Mouse (Mus musculus): ENCODE results near the gene Nudt17.
"Not testable (repeated sequence)": the region's sequence is repeated elsewhere in the genome, so short reads cannot be mapped to it uniquely, and the experiment has no call there.

Nudt17 gene

GRCm38 (mm10) chr3:96704778-96705177 lies 3.6 kb downstream of the Nudt17 start:
- DNase-seq (ENCODE audit: low read depth, low spot score) = peak; percentile 25

- DNase-seq (ENCODE audit: low read depth, low spot score) = no peak
Measured at GRCm38 (mm10) chr3:96701003-96701402, 7.4 kb downstream of the Nudt17 start.

- DNase-seq (ENCODE audit: low read depth, low spot score) = peak; percentile 71
Measured at GRCm38 (mm10) chr3:96700376-96700775, 8.0 kb downstream of the Nudt17 start.

GRCm38 (mm10) chr3:96698993-96699690 lies 9.2 kb downstream of the Nudt17 start:
- no peak for DNase-seq (ENCODE audit: low read depth, low spot score)

GRCm38 (mm10) chr3:96696766-96697732 lies 11.3 kb downstream of the Nudt17 start:
- DNase-seq (ENCODE audit: low read depth, low spot score) = peak; percentile 96

GRCm38 (mm10) chr3:96696198-96696765 lies 12.1 kb downstream of the Nudt17 start, which contains the start of gene Pias3:
TSS of gene Pias3 (plus strand) at chr3:96696384.
- DNase-seq (ENCODE audit: low read depth, low spot score) = peak; percentile 89

GRCm38 (mm10) chr3:96693579-96693978 lies 14.8 kb downstream of the Nudt17 start:
- DNase-seq (ENCODE audit: low read depth, low spot score) = no peak

GRCm38 (mm10) chr3:96692506-96692905 lies 15.9 kb downstream of the Nudt17 start:
- no peak for DNase-seq (ENCODE audit: low read depth, low spot score)

- no peak for DNase-seq (ENCODE audit: low read depth, low spot score)
Measured at GRCm38 (mm10) chr3:96690298-96690697, 18.1 kb downstream of the Nudt17 start.

GRCm38 (mm10) chr3:96688854-96689253 lies 19.5 kb downstream of the Nudt17 start:
- peak; percentile 33 for DNase-seq (ENCODE audit: low read depth, low spot score)

GRCm38 (mm10) chr3:96686057-96686456 lies 22.3 kb downstream of the Nudt17 start:
- DNase-seq (ENCODE audit: low read depth, low spot score) = not testable (repeated sequence)

- no peak for DNase-seq (ENCODE audit: low read depth, low spot score)
Measured at GRCm38 (mm10) chr3:96684822-96685156, 23.6 kb downstream of the Nudt17 start.

GRCm38 (mm10) chr3:96684151-96684821 lies 24.1 kb downstream of the Nudt17 start:
- DNase-seq (ENCODE audit: low read depth, low spot score) = no peak

GRCm38 (mm10) chr3:96683496-96683895 lies 24.9 kb downstream of the Nudt17 start:
- no peak for DNase-seq (ENCODE audit: low read depth, low spot score)

GRCm38 (mm10) chr3:96680269-96680956 lies 27.9 kb downstream of the Nudt17 start:
- no peak for DNase-seq (ENCODE audit: low read depth, low spot score)

- no peak for DNase-seq (ENCODE audit: low read depth, low spot score)
Measured at GRCm38 (mm10) chr3:96679159-96679674, 29.1 kb downstream of the Nudt17 start.

- DNase-seq (ENCODE audit: low read depth, low spot score) = no peak
Measured at GRCm38 (mm10) chr3:96678456-96678855, 29.9 kb downstream of the Nudt17 start.

- no peak for DNase-seq (ENCODE audit: low read depth, low spot score)
Measured at GRCm38 (mm10) chr3:96675690-96676089, 32.7 kb downstream of the Nudt17 start.

- peak; percentile 33 for DNase-seq (ENCODE audit: low read depth, low spot score)
Measured at GRCm38 (mm10) chr3:96675171-96675570, 33.2 kb downstream of the Nudt17 start.

- DNase-seq (ENCODE audit: low read depth, low spot score) = no peak
Measured at GRCm38 (mm10) chr3:96674442-96674841, 33.9 kb downstream of the Nudt17 start.

- DNase-seq (ENCODE audit: low read depth, low spot score) = no peak
Measured at GRCm38 (mm10) chr3:96673514-96673913, 34.8 kb downstream of the Nudt17 start.
